Mouse (Mus musculus) liver, embryonic 14.5 days (tissue): ENCODE measurements at regions not wholly inside any gene's neighbourhood (a gene's known extent, or its start where the extent isn't known, plus 50 kb on each side); places are given as distances from the start of the nearest gene placed in this dataset.

Experiments
- CTCF ChIP-seq: IDR thresholded peaks from 2 replicates; pipeline ENCODE4 v1.5.1; 2016; ENCODE audit warnings: antibody characterized with exemption, low read depth, control low read depth
- EP300 ChIP-seq: IDR thresholded peaks from 2 replicates; pipeline ENCODE4 v1.6.1; 2016; ENCODE audit warnings: antibody characterized with exemption, low read depth

- no peak for TF ChIP-seq CTCF
- no peak for TF ChIP-seq EP300
Observed at GRCm38 (mm10) chr6:140221653-140222272, 180.5 kb upstream of the Plcz1 start.
